Mouse (Mus musculus) ES-Bruce4 (cell line): ENCODE data around the gene Cnnm2.

Experiments used
- EP300 ChIP-seq: IDR thresholded peaks from 2 replicates; pipeline ENCODE4 v1.6.1; 2011; ENCODE audit warnings: low read depth, low read length; ENCODE audit not compliant: insufficient read depth
- POLR2A ChIP-seq: IDR thresholded peaks from one replicate; pipeline ENCODE4 v1.8.1; 2011; ENCODE audit warnings: low read length; ENCODE audit not compliant: insufficient read depth

DNA sequence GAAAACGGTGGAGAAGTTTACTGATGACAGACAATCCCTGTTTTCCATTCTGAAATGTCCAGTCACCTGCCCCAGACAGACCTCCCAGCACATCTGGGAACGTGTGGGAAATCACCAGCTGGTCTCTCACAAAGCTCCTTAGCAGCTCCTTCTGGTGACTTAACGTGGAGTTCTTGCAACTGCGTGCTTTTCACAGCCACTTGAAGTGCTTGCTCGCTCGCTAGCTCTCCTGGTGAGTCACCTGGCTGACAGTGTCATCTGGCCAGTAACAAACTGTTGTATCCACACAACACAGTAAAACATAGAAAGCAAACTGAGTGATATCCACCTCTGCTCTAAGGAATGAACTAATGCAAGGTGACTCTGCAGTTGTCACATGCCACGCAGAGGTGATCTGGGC, 125.4 kb downstream of the Cnnm2 start:
- TF ChIP-seq EP300: no peak
- TF ChIP-seq POLR2A: no peak
